Mouse (Mus musculus) bone marrow, adult 2 months (tissue): ENCODE data around the gene Me1.

Experiments used
- CTCF ChIP-seq: fragments of 200-500 bp; IDR thresholded peaks from 2 replicates; pipeline ENCODE4 v1.5.1; 2011; ENCODE audit warnings: low read length, control low read depth; ENCODE audit not compliant: control insufficient read depth, insufficient read depth
- POLR2A ChIP-seq: fragments of 200-500 bp; IDR thresholded peaks from 2 replicates; pipeline ENCODE4 v1.6.1; 2011; ENCODE audit warnings: low read depth, mild to moderate bottlenecking, control low read depth, low read length, borderline replicate concordance; ENCODE audit not compliant: control insufficient read depth

GRCm38 (mm10) chr9:86691101-86691500 is 4.7 kb downstream of the Me1 start:
- TF ChIP-seq POLR2A: no peak
- no peak for TF ChIP-seq CTCF
